Mouse (Mus musculus): ENCODE results near the gene Gpr161. TPM values are rescaled to one million over a fixed set of nuclear protein-coding genes. Genes with fewer than 3 reads are reported as not detected.

The Gpr161 gene
- polyA plus RNA-seq, 1 experiment from 2014 or later: 1.4 TPM

GRCm38 (mm10) chr1:165356347-165356746, 60.8 kb downstream of the Gpr161 start:
- DNase-seq (no peak), ATAC-seq (ENCODE audit: insufficient read depth) (no peak)
- Histone ChIP-seq H3K9me3 (ENCODE audit: low read depth, low read length) (no peaks in the 10 kb centered on the region), H3K4me3 (ENCODE audit: low read depth, low read length) (no peak overlapping the region), H3K27me3 (ENCODE audit: insufficient read depth, low read length) (no peaks in the 10 kb centered on the region), H3K36me3 (ENCODE audit: insufficient read depth) (no peaks in the 10 kb centered on the region), H3K4me1 (ENCODE audit: insufficient read depth) (no peaks in the 10 kb centered on the region), H3K9ac (no peak overlapping the region), H3K27ac (ENCODE audit: low read depth) (no peak overlapping the region), H3K4me2 (no peak overlapping the region)
- 24% methylated on average over 2 of the region's 2 CpGs for WGBS
- no peak for TF ChIP-seq CTCF (IDR thresholded peaks at IDR 0.05; ENCODE audit: low read depth)

- ATAC-seq (ENCODE audit: insufficient read depth) (no peak), DNase-seq (no peak)
- Histone ChIP-seq H3K4me2 (no peak overlapping the region), H3K9ac (no peak overlapping the region), H3K36me3 (ENCODE audit: insufficient read depth) (no peaks in the 10 kb centered on the region), H3K4me1 (ENCODE audit: insufficient read depth) (no peaks in the 10 kb centered on the region), H3K4me3 (ENCODE audit: low read depth, low read length) (no peak overlapping the region), H3K27me3 (ENCODE audit: insufficient read depth, low read length) (no peaks in the 10 kb centered on the region), H3K27ac (ENCODE audit: low read depth) (no peak overlapping the region), H3K9me3 (ENCODE audit: low read depth, low read length) (no peaks in the 10 kb centered on the region)
- TF ChIP-seq CTCF (IDR thresholded peaks at IDR 0.05; ENCODE audit: low read depth): no peak
- WGBS: 65% methylated on average over 2 of the region's 2 CpGs
These were observed 67.7 kb downstream of the Gpr161 start for GRCm38 (mm10) chr1:165363271-165363670.

- no peak overlapping the region for H3K27ac ChIP-seq (ENCODE audit: low read depth)
- DNase-seq (no peak), ATAC-seq (ENCODE audit: insufficient read depth) (no peak)
- no peaks in the 10 kb centered on the region for H3K27me3 ChIP-seq (ENCODE audit: insufficient read depth, low read length)
- 0 out of 2 replicates have a peak, but pooled peaks have one; percentile 2 for TF ChIP-seq CTCF (IDR thresholded peaks at IDR 0.05; ENCODE audit: low read depth)
- H3K4me3 ChIP-seq (ENCODE audit: low read depth, low read length): no peak overlapping the region
- no peaks in the 10 kb centered on the region for H3K36me3 ChIP-seq (ENCODE audit: insufficient read depth)
- no peak overlapping the region for H3K9ac ChIP-seq
- H3K4me1 ChIP-seq (ENCODE audit: insufficient read depth): no peaks in the 10 kb centered on the region
- 88% methylated on average over 3 of the region's 3 CpGs for WGBS
- no peak overlapping the region for H3K4me2 ChIP-seq
- H3K9me3 ChIP-seq (ENCODE audit: low read depth, low read length): no peaks in the 10 kb centered on the region
These were observed 69.5 kb downstream of the Gpr161 start for GRCm38 (mm10) chr1:165365057-165365456.

GRCm38 (mm10) chr1:165370990-165371389, 75.4 kb downstream of the Gpr161 start:
- Histone ChIP-seq H3K4me3 (ENCODE audit: low read depth, low read length) (no peak overlapping the region), H3K9ac (no peak overlapping the region), H3K4me2 (no peak overlapping the region), H3K27ac (ENCODE audit: low read depth) (no peak overlapping the region), H3K27me3 (ENCODE audit: insufficient read depth, low read length) (no peaks in the 10 kb centered on the region), H3K36me3 (ENCODE audit: insufficient read depth) (no peaks in the 10 kb centered on the region), H3K4me1 (ENCODE audit: insufficient read depth) (no peaks in the 10 kb centered on the region), H3K9me3 (ENCODE audit: low read depth, low read length) (no peaks in the 10 kb centered on the region)
- ATAC-seq (ENCODE audit: insufficient read depth) (no peak), DNase-seq (no peak)
- 92% methylated on average over 4 of the region's 4 CpGs for WGBS
- TF ChIP-seq CTCF (IDR thresholded peaks at IDR 0.05; ENCODE audit: low read depth): no peak

GRCm38 (mm10) chr1:165373839-165374238, 78.2 kb downstream of the Gpr161 start:
- no peaks in the 10 kb centered on the region for H3K4me1 ChIP-seq (ENCODE audit: insufficient read depth)
- H3K9ac ChIP-seq: no peak overlapping the region
- WGBS: 47% methylated on average over 9 of the region's 9 CpGs
- no peak overlapping the region for H3K27ac ChIP-seq (ENCODE audit: low read depth)
- no peak overlapping the region for H3K4me3 ChIP-seq (ENCODE audit: low read depth, low read length)
- H3K36me3 ChIP-seq (ENCODE audit: insufficient read depth): no peaks in the 10 kb centered on the region
- no peaks in the 10 kb centered on the region for H3K9me3 ChIP-seq (ENCODE audit: low read depth, low read length)
- H3K27me3 ChIP-seq (ENCODE audit: insufficient read depth, low read length): no peaks in the 10 kb centered on the region
- no peak overlapping the region for H3K4me2 ChIP-seq
- TF ChIP-seq CTCF (IDR thresholded peaks at IDR 0.05; ENCODE audit: low read depth): no peak
- DNase-seq (peak; percentile 66), ATAC-seq (ENCODE audit: insufficient read depth) (peak; percentile 91)

Other genes with a start within 250 kb of the Gpr161 start
- gene Tbx19, start 135.0 kb upstream of the Gpr161 start, polyA plus RNA-seq (2014; fragmentation: Nextera tagmentation; extraction: Ambion mirVana): not detected in 2 replicates
- gene Sft2d2, start 101.4 kb upstream of the Gpr161 start, polyA plus RNA-seq (2014; fragmentation: Nextera tagmentation; extraction: Ambion mirVana): 19.3 and 20.1 TPM in 2 replicates
- gene Tiprl, start 58.8 kb upstream of the Gpr161 start, polyA plus RNA-seq (2014; fragmentation: Nextera tagmentation; extraction: Ambion mirVana): 88.3 and 90.9 TPM in 2 replicates
- 12.7 and 13.0 TPM in 2 replicates for gene Dcaf6, start 164.7 kb downstream of the Gpr161 start, polyA plus RNA-seq (2014; fragmentation: Nextera tagmentation; extraction: Ambion mirVana)
- gene Mpc2, start 164.8 kb downstream of the Gpr161 start, polyA plus RNA-seq (2014; fragmentation: Nextera tagmentation; extraction: Ambion mirVana): 110 and 127 TPM in 2 replicates
- gene Adcy10, start 189.4 kb downstream of the Gpr161 start, polyA plus RNA-seq (2014; fragmentation: Nextera tagmentation; extraction: Ambion mirVana): 0.04 TPM in 1 of 2 replicates, not detected in the other